Mouse (Mus musculus) forebrain, embryonic 15.5 days (tissue): ENCODE data around the gene Gapvd1. TPM values are rescaled to one million over a fixed set of nuclear protein-coding genes. Genes with fewer than 3 reads are reported as not detected.

Experiments
- ATAC-seq: fragments of 200-750 bp; cut with Nextera tagmentation; replicated peaks from 2 replicates; pipeline ENCODE4 v1.8.0; 2017; ENCODE audit warnings: mild to moderate bottlenecking, moderate TSS enrichment, moderate library complexity
- H3K27ac ChIP-seq: fragments of 300-500 bp; sonication (generic); replicated peaks from 2 replicates; pipeline ENCODE4 v1.5.1; 2015; ENCODE audit warnings: mild to moderate bottlenecking, inconsistent platforms
- H3K27me3 ChIP-seq: fragments of 300-500 bp; sonication (generic); 2 replicates; pipeline ENCODE4 v1.6.1; 2015; ENCODE audit warnings: inconsistent platforms
- H3K36me3 ChIP-seq: fragments of 300-500 bp; sonication (generic); 2 replicates; pipeline ENCODE4 v1.6.1; 2015; ENCODE audit warnings: mild to moderate bottlenecking, inconsistent platforms
- H3K4me1 ChIP-seq: fragments of 300-500 bp; sonication (generic); 2 replicates; pipeline ENCODE4 v1.6.1; 2015; ENCODE audit warnings: inconsistent platforms
- H3K4me2 ChIP-seq: fragments of 300-500 bp; sonication (generic); replicated peaks from 2 replicates; pipeline ENCODE4 v1.6.1; 2015; ENCODE audit warnings: mild to moderate bottlenecking, inconsistent platforms
- H3K4me3 ChIP-seq: fragments of 300-500 bp; sonication (generic); 2 replicates; pipeline ENCODE4 v1.5.1; 2015; ENCODE audit warnings: mild to moderate bottlenecking, inconsistent platforms
- H3K9ac ChIP-seq: fragments of 300-500 bp; sonication (generic); replicated peaks from 2 replicates; pipeline ENCODE4 v1.6.1; 2015; ENCODE audit warnings: mild to moderate bottlenecking, inconsistent platforms
- H3K9me3 ChIP-seq: fragments of 300-500 bp; sonication (generic); 2 replicates; pipeline ENCODE4 v1.6.1; 2016; ENCODE audit warnings: inconsistent platforms
- WGBS: fragments of 180-500 bp; shearing (Covaris S2); methylation state at CpG from one replicate; pipeline ENCODE4 v1.1.7; 2015; ENCODE audit warnings: mixed read lengths; 5-methylcytosine and 5-hydroxymethylcytosine counted together
- polyA plus RNA-seq: library from polyadenylated mRNA; unstranded; fragments of >200 nt; fragmentation: Nextera tagmentation; extraction: Ambion mirVana; gene quantifications from 2 replicates; pipeline ENCODE4 v1.2.1, GENCODE M21; 2015

Gapvd1 gene
- polyA plus RNA-seq, 1 experiment from 2014 or later: 134 TPM

DNA sequence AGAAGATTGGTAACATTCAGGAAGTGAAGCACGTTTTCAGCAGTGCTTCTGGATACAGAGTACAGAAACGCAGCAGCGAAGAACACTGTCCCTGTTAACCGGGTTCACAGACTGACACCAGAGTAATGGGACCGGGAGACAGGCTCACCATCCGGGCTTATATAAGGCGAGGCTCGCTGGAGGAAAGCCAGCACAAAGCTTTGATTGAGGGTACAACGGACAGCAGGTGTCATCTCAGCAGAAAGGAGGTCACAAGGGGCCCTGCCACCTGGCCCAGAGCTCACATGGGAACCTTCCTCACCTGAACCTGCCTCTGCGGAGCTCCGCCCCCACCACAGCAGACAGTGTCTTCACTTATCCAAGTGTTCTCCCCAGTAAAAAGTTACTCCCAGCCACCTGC, 81.2 kb downstream of the Gapvd1 start:
- WGBS: 91% methylated on average over 11 of the region's 11 CpGs
- H3K4me1 ChIP-seq: peaks cover 10% of the 10 kb centered on the region
- H3K27ac ChIP-seq: no peak overlapping the region
- no peak overlapping the region for H3K9ac ChIP-seq
- H3K36me3 ChIP-seq: peaks cover 40% of the 10 kb centered on the region
- no peaks in the 10 kb centered on the region for H3K27me3 ChIP-seq
- ATAC-seq: no peak
- H3K4me2 ChIP-seq: no peak overlapping the region
- H3K4me3 ChIP-seq: no peak overlapping the region
- no peaks in the 10 kb centered on the region for H3K9me3 ChIP-seq

GRCm38 (mm10) chr2:34671385-34672026, 83.5 kb downstream of the Gapvd1 start:
- Histone ChIP-seq H3K27ac (peak overlapping the region; percentile 44; the same call in 1 of the 2 replicates), H3K9ac (peak overlapping the region; percentile 59), H3K9me3 (no peaks in the 10 kb centered on the region), H3K4me2 (peak overlapping the region; percentile 88), H3K36me3 (peaks cover 19% of the 10 kb centered on the region), H3K4me1 (peaks cover 23% of the 10 kb centered on the region), H3K4me3 (peak overlapping the region; percentile 47), H3K27me3 (no peaks in the 10 kb centered on the region)
- ATAC-seq: peak; percentile 51
- 29% methylated on average over 31 of the region's 31 CpGs for WGBS

DNA sequence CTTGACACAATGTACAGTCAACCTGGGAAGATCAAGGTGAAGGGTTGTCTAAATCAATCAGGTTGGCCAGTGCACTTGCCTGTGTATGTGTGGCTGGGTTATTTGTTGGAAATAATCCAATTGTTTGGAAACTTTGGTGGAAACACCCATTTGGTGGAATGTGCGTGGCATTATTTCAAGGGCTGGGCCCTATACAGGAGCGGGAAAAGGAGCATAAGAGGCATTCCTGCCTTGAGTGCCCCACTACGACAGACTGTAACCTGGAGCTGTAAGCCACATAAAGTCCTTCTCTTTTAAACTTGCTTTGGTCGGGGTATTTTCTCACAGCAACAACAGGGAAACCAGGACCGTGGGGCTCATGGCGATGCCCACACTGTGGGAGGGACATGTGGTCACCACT, 84.6 kb downstream of the Gapvd1 start:
- Histone ChIP-seq H3K27ac (no peak overlapping the region), H3K9ac (no peak overlapping the region), H3K27me3 (no peaks in the 10 kb centered on the region), H3K4me2 (no peak overlapping the region), H3K9me3 (no peaks in the 10 kb centered on the region), H3K4me1 (peaks cover 23% of the 10 kb centered on the region), H3K36me3 (peaks cover 8% of the 10 kb centered on the region), H3K4me3 (no peak overlapping the region)
- ATAC-seq: no peak
- 79% methylated on average over 6 of the region's 6 CpGs for WGBS

DNA sequence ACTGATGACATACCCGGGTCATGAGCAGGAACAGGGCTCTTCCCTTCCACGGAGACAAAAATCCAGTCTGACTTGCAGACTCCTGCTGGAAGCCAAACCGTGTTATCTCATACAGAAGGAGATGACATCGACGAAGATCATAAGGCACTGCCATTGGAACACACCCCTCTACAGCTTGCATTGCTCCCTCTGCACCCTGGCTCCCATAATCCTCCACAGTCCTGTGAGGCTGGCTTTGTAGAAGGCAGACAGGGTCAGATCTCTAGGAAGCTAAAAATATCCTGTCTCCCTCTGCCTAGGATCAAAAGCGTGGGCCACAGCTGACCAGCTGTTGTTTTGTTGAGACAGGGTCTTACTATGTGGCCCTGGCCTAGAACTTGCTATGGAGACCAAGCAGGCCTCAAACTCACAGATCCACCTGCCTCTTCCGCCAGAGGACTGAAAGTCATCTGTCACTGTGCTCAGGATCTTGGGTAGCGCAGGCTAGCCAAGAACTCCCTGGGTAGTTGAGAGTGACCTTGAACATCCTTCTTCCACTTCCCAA, 85.8 kb downstream of the Gapvd1 start:
- no peak for ATAC-seq
- H3K9ac ChIP-seq: no peak overlapping the region
- no peaks in the 10 kb centered on the region for H3K9me3 ChIP-seq
- no peak overlapping the region for H3K4me2 ChIP-seq
- peaks cover 23% of the 10 kb centered on the region for H3K4me1 ChIP-seq
- no peaks in the 10 kb centered on the region for H3K36me3 ChIP-seq
- no peak overlapping the region for H3K4me3 ChIP-seq
- 64% methylated on average over 8 of the region's 8 CpGs for WGBS
- H3K27me3 ChIP-seq: no peaks in the 10 kb centered on the region
- no peak overlapping the region for H3K27ac ChIP-seq

GRCm38 (mm10) chr2:34668440-34669191, 86.4 kb downstream of the Gapvd1 start:
- no peaks in the 10 kb centered on the region for H3K9me3 ChIP-seq
- H3K36me3 ChIP-seq: no peaks in the 10 kb centered on the region
- no peaks in the 10 kb centered on the region for H3K27me3 ChIP-seq
- peaks cover 23% of the 10 kb centered on the region for H3K4me1 ChIP-seq
- no peak; the same call in 1 of the 2 replicates for ATAC-seq
- no peak overlapping the region for H3K9ac ChIP-seq
- WGBS: 41% methylated on average over 17 of the region's 17 CpGs
- no peak overlapping the region for H3K4me3 ChIP-seq
- H3K27ac ChIP-seq: 0 out of 2 replicates have a peak overlapping the region, but pooled peaks have one; percentile 18
- H3K4me2 ChIP-seq: no peak overlapping the region

DNA sequence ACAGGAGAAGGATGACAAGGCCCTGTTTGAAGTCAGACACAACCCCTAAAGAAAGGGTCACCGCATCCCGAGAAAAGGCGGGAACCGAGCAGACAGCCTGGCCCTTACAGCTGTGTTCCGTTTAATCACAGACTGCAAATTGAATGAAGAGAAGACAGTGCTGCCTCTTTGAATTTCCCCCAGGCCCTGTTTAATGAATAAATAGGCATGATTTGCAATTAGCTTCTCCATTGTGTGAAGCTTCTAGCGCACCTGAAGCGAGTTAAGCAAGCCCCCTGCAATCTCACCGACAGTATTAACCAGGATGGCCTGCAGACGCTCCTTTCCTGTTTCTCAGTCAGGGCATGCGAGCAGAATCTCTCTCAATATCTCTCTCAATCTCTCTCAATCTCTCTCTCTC, 87.2 kb downstream of the Gapvd1 start:
- Histone ChIP-seq H3K4me1 (peaks cover 23% of the 10 kb centered on the region), H3K4me3 (no peak overlapping the region), H3K27me3 (no peaks in the 10 kb centered on the region), H3K27ac (no peak overlapping the region; the same call in 1 of the 2 replicates), H3K36me3 (no peaks in the 10 kb centered on the region), H3K9ac (no peak overlapping the region), H3K4me2 (no peak overlapping the region), H3K9me3 (no peaks in the 10 kb centered on the region)
- WGBS: 13% methylated on average over 10 of the region's 10 CpGs
- no peak for ATAC-seq

DNA sequence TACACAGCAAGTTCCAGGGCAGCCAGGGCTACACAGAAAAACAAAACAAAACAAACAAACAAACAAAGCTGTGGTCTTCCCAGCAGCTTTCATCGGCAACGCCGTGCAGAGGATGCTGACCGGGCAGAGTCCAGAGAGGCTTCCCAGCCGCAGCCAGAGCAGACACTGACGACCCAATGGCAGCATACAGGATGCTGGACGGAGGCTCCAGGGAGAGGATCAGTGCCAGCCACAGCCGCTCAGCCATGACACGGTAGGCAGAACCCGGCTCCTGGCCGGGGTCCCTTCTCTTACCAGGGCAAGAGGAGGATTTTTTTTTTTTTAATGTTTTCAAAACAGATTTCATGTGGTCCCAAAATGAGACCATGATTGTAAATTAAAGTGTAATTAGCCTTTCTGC, 107.6 kb downstream of the Gapvd1 start:
- H3K9ac ChIP-seq: no peak overlapping the region
- 44% methylated on average over 11 of the region's 11 CpGs for WGBS
- H3K27me3 ChIP-seq: peaks cover 29% of the 10 kb centered on the region
- no peak for ATAC-seq
- H3K9me3 ChIP-seq: no peaks in the 10 kb centered on the region
- H3K36me3 ChIP-seq: no peaks in the 10 kb centered on the region
- no peak overlapping the region for H3K4me3 ChIP-seq
- H3K4me1 ChIP-seq: peaks cover 10% of the 10 kb centered on the region
- no peak overlapping the region for H3K4me2 ChIP-seq
- H3K27ac ChIP-seq: no peak overlapping the region

GRCm38 (mm10) chr2:34646541-34646865, 108.5 kb downstream of the Gapvd1 start:
- ATAC-seq: no peak
- H3K9me3 ChIP-seq: no peaks in the 10 kb centered on the region
- 13% methylated on average over 5 of the region's 5 CpGs for WGBS
- H3K4me2 ChIP-seq: peak overlapping the region; percentile 43
- peaks cover 10% of the 10 kb centered on the region for H3K4me1 ChIP-seq
- H3K27ac ChIP-seq: no peak overlapping the region
- H3K27me3 ChIP-seq: peaks cover 29% of the 10 kb centered on the region
- H3K4me3 ChIP-seq: peak overlapping the region; percentile 28
- no peaks in the 10 kb centered on the region for H3K36me3 ChIP-seq
- no peak overlapping the region for H3K9ac ChIP-seq

DNA sequence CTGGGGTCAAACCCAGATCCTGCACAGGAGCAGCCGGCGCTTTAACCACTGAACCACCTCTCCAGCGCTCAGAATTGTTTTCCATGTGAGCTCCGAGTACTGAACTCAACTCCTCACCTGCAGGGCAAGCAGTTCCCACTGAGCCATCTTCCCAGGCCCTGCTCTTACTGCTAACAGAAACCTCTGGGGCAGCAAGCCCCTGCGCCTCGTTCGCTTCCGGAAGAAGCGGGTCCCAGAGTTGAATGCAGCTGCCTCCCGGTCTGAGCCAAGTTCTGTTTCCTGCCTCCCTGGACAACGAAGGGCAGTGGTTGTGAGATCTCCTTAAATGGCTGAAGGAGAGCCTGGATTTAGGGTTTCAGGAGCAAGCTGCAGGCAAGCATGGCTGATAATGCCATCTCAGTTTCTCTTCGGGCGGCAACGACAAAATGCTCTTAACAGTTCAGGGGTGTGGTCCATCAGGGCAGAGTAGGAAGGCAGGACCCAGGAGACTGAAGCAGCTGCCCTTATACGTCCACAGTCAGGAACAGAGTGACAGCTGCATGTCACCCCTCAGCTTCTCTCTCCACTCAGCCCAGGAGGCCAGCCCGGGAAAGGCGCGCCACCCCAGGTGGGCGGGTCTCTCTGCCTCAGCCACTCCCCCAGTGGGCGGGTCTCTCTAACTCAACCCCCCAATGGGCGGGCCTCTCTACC, 109.0 kb downstream of the Gapvd1 start:
- Histone ChIP-seq H3K4me1 (peaks cover 10% of the 10 kb centered on the region), H3K36me3 (no peaks in the 10 kb centered on the region), H3K27ac (no peak overlapping the region), H3K4me3 (peak overlapping the region; percentile 28), H3K4me2 (peak overlapping the region; percentile 43), H3K9ac (peak overlapping the region; percentile 29), H3K27me3 (peaks cover 29% of the 10 kb centered on the region), H3K9me3 (no peaks in the 10 kb centered on the region)
- WGBS: 13% methylated on average over 21 of the region's 21 CpGs
- ATAC-seq: peak; percentile 78

DNA sequence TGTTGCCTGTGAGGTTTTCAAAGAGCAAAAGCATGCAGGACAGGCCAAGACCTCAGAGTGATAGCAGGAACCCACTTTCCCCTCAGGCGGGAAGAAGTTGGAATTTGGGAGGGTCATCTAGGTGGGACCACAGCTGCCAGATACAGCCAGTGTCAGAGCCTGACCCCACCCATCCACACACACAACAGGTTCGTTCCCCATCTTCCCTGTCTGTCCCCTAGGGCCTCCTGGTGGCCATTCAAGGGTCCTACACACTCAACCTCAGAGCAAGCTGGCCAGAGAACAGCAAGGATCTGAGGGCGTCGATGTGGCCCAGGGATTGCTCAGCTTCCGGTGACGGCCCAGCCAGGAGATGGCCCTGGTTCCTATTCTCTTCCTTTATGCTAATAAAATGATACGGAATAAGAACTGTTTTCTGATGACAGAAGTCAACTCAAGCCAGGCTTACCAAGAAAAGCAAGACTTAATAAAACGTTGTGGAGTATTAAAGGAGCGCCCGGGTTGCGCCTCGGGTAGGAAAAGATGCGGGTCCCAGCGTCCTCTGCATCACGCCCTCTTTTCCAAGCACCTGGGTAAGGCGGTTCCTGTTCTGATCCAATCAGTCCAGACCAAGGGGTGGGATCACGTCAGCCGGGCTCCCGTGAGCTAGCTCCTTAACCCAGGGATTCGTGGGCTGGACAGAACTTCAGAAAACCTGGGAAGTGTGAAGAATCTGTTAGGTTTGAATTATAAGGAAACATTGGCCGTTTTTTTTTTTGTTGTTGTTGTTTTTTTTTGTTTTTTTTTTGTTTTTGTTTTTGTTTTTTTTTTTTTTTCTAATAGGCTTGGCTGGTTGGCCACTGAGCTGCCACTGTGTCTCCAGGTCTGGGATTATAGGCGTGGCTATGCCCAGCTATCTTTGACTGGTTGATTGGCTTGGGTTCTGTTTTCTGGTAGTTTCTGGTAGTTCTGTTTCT, 110.2 kb downstream of the Gapvd1 start:
- H3K36me3 ChIP-seq: no peaks in the 10 kb centered on the region
- ATAC-seq: no peak
- no peaks in the 10 kb centered on the region for H3K9me3 ChIP-seq
- H3K27me3 ChIP-seq: peaks cover 29% of the 10 kb centered on the region
- no peak overlapping the region for H3K4me3 ChIP-seq
- no peak overlapping the region for H3K9ac ChIP-seq
- H3K4me1 ChIP-seq: peaks cover 10% of the 10 kb centered on the region
- H3K4me2 ChIP-seq: no peak overlapping the region
- no peak overlapping the region for H3K27ac ChIP-seq
- 27% methylated on average over 22 of the region's 22 CpGs for WGBS

- Histone ChIP-seq H3K27me3 (peaks cover 28% of the 10 kb centered on the region), H3K9me3 (no peaks in the 10 kb centered on the region), H3K9ac (no peak overlapping the region), H3K36me3 (no peaks in the 10 kb centered on the region), H3K4me2 (no peak overlapping the region), H3K4me3 (no peak overlapping the region), H3K27ac (no peak overlapping the region), H3K4me1 (peaks cover 14% of the 10 kb centered on the region)
- no peak for ATAC-seq
- 29% methylated on average over 2 of the region's 2 CpGs for WGBS
Measured at GRCm38 (mm10) chr2:34642351-34642750, 112.7 kb downstream of the Gapvd1 start.
